Mouse (Mus musculus): ENCODE results near the gene Heatr5a.

The Heatr5a gene

DNA sequence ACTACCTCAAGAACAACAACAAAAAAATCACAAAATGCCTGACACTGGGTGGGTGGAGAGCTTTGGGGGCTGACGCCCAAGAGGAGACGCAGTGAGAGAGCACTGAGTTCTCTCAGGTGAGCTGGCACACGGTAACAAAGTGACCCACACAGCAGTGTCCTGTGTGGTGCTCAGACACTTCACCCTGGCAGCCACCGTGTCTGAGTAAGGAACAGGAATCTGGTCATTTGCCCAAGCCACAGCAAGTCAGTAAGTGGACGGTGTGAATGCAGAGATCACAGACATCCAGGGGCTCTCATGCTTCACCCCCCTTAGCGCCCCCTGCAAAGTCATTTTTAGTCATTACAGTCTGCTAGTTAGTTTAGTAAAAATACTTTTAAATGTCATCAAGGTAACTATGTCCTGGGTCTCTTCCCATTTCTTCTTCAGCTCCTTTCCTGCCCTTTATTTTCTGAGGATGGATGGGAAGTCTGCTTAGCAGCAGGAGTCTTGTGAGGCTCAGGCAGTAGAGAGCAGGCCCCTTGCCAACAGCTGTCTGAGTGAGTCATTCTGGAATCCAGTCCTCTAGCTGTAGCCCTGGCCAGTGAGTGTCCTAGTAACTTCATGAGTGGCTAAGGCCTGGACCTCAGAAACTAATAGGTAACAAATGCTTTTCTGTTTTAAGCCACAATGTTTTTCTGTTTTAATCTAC lies 88.4 kb downstream of the Heatr5a start:
- peak; percentile 42 for DNase-seq (ENCODE audit: low read depth)

DNA sequence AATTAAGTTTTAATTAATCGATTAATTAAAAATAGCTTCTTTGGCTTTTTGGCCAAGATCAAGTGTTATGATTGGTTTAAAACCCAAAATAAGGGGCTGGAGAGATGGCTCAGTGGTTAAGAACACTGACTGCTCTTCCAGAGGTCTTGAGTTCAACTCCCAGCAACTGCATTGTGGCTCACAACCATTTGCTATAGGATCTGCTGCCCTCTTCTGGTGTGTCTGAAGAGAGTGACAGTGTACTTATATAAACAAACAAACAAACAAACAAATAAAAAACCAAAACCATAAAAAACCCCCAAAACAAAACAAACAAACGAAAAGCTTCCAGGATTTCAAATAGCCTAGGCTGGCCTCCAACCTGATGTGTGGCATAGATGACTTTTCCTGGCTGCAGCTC lies 89.3 kb downstream of the Heatr5a start:
- DNase-seq (ENCODE audit: low read depth): peak; percentile 45

DNA sequence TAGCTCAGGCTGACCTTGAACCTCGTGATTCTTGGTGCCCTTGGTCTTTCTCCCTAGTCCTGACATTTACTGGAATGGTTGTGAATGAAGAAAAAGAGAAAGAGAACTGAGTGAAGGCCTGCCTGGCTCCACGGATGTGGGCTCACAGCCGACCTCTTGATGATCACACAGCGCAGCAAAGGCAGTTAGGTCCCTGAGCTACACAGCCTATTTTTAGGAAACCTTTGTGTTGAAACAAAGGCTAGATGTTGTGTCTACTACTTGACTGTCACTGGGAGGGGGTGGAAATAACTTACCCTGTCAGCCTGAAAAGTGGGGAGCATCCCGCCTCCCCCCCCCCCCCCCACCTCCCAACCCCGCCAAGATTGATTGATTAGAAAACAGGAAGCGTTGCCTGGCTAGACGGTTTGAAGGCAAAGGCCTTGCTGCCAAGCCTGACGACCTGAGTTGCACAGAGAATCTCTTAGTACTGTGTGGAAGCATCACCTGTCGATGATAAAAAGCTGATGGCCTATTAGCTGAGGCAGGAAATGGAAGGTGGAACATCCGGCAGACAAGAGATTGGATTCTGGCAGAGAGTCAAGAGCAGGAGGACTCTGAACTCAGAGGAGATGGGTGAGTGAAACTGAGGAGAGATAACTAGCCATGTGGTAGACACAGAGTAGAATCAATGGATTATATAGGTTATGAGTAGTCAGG lies 99.5 kb downstream of the Heatr5a start:
- no peak for DNase-seq (ENCODE audit: low read depth)

DNA sequence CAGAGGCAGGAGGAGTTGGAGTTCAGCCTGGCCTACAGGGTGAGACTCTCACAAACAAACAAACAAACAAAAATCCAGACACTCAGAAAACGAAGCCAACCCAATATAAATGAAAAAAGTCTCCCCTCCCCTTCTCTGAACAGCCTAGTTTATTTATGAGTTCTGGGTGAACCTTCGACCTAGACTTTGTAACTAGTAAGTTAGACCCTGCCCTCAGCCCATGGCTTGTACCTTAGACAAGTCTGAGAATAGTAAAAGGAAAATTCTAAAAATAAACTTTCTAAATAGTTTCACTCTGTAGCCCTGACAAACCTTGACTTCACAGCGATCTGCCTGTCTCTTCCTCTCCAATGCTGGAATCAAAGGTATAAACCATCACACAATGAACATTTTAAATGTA lies 101.6 kb downstream of the Heatr5a start:
- no peak for DNase-seq (ENCODE audit: low read depth)

DNA sequence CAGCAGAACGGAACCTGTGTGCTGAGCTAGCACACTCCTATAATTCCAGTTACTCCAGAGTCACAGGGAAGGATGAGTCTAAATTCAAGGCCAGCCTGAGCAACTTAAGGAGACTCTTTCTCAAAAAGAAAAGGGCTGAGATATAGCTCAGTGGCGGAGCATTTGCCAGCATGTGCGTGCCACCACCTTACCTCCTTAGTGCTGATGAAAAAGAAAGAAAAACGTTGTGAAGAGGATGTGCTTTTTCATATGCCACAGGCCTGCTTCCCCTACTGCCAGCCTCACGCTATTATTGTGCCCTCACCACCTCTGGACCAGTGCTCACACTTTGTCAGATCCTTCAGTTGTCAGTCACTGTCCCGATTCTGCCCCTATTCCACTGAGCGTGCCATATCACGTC lies 104.0 kb downstream of the Heatr5a start:
- DNase-seq (ENCODE audit: low read depth): no peak

DNA sequence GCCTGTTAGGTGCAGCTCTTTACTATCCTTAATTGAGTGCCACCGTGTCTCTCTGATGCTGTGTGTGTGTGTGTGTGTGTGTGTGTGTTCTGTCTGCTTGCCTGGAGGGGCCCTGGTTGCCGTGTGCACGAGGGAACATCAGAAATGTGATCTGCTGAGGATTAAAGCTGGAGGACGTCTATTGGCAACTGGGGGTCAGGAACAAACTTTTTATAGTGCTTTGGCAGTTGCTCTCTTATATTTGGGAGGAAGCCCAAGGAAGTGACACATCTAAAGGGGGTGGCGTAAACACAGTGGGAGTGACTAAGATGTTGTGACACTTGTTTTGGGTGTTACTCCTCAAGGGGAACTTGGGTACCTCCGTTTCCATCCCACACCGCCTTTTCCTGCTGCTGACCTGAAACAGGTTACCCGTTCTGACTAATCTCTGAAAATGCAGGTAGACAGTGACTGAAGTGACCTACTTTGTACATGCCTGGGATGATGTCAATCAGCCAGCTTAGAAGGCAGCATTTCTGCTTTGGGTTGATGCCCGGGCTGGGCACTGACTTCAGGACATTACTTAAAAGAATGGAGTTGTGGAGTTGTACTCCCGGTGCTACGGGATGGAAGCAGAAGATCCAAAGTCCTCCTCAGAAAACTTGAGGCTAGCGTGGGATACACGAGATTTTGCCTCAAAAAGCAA lies 104.8 kb downstream of the Heatr5a start:
- peak; percentile 93 for DNase-seq (ENCODE audit: low read depth)

DNA sequence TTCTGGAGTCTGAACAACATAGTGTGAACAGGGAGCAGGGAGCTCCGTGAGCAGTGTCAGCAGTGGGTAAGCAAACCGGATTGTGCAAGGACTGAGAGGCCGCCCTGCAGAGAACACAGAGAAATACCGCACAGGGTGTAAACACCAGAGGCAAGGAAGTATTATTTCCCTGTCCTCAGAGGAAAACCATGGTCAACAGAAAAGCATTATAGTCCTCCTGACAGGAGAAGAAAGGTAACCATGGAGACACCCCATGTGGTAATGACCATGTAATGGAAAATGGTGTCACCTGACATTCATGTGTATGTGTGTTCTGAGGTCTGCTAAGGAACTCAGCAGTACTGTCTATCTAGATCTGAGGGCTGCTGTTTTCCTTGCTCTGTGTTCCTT lies 105.3 kb downstream of the Heatr5a start:
- peak; percentile 89 for DNase-seq (ENCODE audit: low read depth)

DNA sequence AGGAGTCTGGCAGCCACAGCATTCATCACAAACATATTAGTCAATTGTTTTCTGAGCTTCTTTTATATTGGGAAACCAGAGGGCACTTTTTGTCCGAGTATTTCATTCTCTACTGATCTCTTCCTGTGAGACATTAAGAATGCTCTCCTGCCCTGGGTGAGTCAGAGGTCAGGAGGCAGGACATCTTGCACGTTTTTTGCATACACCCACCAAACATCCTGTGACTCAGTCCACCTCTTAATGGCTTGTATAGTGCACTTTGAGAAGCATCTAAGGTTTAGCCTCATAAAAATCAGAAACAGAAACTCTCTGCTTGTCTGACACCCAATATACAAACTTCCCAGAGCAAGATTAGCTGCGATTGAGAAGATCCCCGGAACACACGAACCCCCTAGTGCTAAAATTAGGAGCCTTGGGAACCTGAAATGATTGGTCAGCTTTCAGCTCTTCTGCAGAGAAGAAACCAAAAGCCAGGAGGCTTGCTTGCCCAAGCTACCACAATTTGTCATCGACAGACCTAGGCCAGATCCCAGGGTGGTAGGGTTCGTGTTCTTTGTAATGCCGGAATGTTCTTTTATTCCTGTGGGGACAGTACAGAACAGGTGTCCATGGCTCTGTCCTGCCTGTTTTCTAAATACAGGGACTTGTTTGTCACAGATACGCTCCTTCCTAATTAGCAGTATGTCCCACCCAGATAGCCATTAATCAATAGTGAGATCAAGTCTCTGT lies 105.9 kb downstream of the Heatr5a start:
- peak; percentile 93 for DNase-seq (ENCODE audit: low read depth)

DNA sequence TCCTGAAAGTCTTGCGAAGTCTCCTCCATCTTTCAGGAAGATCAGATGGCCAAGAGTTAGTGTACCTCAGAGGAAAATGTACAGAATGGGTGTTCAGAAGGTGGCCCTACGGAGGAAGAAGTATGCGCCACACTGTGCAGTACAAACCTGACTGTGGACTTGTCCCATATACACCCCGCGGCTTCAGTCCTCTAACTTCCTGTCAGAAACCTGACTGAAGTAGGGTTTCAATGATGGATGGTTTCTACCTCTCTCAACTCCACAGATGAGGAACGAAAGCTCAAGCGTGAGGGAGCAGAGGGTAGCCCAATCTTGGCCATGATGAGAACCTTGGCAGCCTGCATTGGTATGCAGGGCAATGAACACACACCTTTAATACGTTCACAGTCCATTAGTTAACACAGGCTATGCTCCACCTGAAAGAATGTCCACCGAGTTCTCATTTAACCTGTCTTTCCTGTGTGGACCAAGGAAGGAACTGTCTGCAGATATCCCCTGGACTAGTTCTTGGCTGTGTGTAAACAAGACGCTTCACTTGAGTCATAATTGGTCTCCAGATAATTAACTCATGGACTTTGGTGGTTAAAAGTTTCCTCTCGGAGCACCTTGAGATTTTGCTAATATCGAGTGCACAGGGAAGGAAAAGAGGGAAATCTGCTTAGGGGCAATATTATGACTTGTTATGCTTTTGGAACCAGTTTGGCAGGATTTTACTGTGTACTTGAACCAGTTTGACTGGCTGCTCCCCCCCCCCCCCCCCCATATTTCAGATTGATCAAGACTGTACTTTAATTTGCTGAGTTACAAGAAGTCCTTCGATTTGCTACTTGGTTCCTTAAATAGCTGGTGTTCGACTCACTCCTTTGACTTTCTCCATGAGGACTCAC lies 107.8 kb downstream of the Heatr5a start:
- no peak for DNase-seq (ENCODE audit: low read depth)

DNA sequence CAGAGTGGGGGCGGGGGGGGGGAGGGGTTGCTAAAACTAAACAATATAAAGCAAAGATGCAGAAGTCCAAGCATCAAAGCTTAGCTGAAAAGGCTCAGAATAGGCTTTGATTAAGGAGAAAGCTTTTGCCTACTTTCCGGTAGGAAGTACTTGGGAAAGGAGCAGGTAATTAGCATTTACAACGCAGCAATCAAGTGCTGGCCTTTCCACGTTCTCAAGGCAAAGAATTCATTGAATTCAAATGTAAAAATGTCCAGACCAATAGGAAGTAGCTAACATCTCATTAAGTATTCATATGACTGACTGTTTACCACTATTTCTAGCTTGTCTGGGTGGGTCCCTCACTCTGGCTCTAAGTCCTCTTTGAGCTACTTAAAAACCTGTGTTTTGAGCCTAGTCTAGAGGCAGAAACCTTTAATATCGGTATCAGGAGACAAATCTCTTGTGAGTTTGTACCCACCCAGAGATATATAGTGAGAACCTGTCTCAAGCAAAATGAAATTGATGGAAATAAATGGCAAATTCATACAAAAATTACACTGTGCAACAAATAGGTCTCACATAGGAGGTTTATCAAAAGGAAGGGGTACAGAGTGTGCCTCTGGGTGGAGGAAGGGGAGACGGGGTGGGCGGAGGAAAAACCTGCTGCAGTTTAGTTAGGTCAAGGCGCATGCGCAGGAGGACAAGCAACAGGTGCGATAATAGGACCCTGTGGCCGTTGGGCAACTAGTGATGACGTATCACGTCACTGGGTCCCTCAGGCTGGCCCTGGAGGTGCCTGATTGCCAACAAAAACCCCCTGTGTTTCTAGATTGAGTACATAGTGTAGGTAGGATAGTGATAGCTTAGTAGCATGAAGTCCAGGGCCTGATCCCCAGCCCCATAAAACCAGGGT lies 112.7 kb downstream of the Heatr5a start:
- no peak for DNase-seq (ENCODE audit: low read depth)

DNA sequence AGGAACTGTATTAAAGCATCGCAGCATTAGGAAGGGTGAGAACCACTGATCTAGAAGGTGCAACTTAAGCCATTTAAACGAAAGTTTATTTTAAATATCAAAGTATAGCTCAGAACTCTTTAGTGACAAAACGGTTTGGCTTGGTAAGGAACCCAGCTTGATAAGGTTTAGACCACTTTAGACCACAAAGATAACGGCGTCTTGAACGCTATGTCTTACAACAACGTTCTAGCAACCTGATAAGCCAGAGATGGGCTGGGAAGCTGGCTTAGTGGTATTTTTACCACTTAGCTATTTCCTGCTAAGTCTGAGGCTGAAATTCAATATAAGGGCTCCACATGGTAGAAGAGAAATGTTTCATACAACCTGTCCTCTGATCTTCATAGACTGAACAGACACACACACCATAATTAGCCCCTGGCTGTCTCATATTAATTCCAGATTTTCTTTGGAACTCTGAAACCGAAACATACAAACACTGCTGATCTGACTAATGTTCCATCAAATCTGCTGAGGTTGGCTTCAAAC lies 114.3 kb downstream of the Heatr5a start:
- peak; percentile 94 for DNase-seq (ENCODE audit: low read depth)

DNA sequence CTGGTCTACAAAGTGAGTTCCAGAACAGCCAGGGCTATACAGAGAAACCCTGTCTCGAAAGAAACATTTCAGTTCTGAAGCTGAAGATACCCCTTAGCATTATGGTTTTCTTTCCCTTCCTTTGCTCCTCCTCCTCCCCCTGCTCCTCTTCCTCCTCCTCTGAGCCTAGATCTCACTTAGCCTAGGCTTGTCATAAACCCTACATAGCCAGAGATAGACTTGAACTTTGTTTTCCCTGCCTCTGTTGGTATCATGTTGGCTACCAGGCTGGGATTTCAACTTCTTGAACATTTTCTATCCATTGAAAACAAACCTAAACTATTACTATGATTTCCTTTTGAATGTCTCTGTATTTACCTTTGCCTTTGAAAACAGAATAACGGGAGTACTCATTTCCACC lies 115.2 kb downstream of the Heatr5a start:
- no peak for DNase-seq (ENCODE audit: low read depth)

DNA sequence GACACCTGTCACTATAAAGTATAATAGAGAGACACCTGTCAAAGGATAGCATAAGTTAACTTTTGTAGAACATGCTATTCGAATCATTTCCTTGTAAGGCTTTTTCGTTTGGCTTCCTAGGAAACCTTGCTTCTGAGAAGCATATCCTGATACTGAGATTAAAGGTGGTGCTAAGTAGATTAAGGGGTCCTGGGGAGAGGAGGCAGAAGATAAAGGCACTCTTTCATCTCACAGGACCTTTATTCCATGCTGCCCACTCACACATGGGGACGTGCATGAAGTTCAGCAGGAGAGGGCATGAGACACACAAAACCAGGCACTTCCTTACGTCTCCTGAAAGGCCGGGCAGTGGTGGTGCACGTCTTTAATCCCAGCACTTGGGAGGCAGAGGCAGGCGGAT lies 115.7 kb downstream of the Heatr5a start:
- no peak for DNase-seq (ENCODE audit: low read depth)

DNA sequence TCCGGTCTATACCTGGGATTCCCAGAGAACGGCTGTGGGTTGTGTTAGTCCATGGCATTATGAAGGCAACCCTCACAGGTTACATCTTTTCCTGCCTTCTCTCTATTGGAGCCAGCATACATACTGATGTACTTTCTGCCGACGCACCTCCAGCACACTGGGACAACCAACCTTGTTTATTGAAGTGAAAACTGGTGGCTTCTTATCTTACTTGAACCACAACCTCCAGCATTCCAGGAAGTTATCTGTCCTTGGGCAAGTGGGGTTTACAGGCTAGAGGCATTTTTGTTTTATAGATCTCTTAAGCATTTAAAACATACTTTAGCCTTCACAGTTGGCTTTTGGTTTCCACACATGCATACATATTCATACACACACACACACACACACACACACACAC lies 119.5 kb downstream of the Heatr5a start:
- DNase-seq (ENCODE audit: low read depth): peak; percentile 67

DNA sequence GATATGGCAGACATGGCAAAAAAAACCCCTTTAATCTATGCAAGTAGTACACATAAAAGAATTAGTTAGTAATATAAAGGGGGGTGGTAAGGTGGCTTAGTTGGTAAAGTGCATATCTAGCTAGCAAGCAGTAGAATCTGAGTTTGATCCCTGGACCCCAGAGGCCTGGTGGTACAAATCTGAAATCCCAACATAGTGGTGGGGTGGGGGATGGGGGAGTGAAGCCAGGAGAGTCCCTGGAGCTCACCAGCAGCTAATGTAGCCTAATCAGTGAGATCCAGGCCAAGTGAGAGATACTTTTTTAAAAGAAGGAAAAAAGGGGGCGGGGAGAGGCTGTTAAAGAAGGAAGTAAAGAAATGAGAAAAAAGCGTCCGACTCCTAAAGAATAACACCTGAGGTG lies 120.0 kb downstream of the Heatr5a start:
- no peak for DNase-seq (ENCODE audit: low read depth)

DNA sequence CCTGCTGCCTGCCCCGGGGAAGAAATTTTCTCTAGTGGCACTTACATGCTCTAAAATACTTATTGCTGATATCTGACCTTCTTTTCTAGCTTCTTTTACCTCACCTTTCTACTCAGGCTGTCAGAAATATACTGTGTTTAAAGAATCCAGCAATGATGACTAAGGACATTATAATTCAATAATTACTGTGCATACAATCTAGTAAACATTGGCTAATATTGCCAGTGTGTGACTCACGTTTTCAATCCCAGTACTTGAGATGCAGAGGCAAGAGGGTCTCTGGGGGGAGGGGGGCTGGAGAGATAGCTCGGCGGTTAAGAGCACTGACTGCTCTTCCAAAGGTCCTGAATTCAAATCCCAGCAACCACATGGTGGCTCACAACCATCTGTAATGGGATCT lies 120.8 kb downstream of the Heatr5a start:
- no peak for DNase-seq (ENCODE audit: low read depth)

DNA sequence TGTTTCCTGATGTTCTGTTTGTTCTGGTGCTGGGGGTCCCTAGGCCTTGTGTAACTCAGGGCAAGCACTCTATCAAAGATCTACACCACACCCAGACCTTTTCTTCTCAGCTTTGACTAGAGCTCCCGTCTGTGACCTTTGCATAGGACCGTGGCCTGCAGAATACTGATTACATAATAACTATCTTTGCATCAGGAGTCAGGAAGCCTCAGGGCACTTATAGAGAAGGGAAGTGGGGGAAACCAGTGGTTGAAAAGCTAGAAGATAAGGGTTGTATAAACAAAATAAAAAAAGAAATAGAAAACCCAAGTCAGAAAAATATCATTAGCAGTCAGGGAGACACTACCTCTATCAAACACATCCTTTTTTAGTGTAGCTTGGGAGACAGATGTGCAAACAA lies 121.2 kb downstream of the Heatr5a start:
- peak; percentile 91 for DNase-seq (ENCODE audit: low read depth)

DNA sequence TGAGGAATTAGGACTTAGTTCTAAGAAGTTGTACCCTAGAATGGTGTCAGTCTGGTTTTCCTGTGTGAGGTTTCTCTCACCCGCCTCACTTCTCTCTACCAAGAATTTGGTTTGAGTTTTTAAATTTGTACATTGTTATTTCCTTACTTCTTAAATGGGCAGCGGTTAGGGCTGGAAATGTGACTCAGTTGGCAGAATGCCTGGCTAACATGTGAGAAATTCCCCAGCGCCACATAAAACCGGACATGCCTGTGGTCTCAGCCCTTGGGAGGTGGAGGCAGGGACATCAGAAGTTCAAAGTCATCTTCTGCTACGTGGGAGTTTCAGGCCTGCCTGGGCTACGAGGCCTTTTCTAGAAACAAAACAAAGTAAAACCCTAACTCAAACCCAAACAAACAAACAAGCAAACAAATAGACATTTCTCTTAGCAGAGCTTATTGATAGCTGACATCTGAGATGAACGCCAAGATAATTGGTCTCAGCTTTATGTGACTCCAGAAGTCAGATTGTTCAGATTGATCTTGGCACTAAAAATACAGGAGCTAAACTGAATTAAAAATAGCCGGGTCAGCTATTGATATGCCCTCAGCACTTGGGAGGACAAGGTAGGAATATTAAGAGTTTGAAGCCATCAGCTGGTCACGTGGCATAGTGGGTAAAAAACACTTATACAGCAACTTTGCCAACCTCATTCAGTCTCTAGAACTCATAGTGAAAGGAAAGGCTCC lies 123.0 kb downstream of the Heatr5a start:
- peak; percentile 99 for DNase-seq (ENCODE audit: low read depth)

DNA sequence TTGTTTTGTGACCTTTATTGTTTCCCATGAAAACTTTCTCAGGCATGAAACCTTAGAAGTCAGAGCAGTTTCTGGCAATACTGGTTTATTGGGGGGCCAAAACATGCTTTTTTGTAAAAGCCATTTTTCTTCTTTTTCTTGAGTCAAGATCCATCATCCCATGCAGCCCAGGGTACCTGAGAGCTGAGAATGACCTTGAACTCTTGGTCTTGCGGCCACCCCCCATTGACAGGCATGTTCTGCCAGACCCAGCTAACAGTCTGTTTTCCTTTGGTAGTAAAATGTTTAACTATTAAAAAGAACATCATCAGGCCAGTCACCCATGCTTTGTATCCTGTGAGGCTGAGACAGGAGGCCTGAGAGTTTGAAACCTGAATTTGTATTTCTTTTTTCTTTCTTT lies 125.9 kb downstream of the Heatr5a start:
- no peak for DNase-seq (ENCODE audit: low read depth)

All from 416B (cell line).